Mouse (Mus musculus) embryonic fibroblast, embryonic 13.5 days (primary cell): ENCODE data around the gene Myo1d.

Experiments
- CTCF ChIP-seq: IDR thresholded peaks from 2 replicates; pipeline ENCODE4 v1.5.1; 2011; ENCODE audit warnings: mild to moderate bottlenecking, control low read depth, low read length, moderate library complexity, borderline replicate concordance; ENCODE audit not compliant: insufficient read depth
- POLR2A ChIP-seq: IDR thresholded peaks from 2 replicates; pipeline ENCODE4 v1.6.1; 2011; ENCODE audit warnings: low read depth, mild to moderate bottlenecking, control low read depth, low read length, moderate library complexity

GRCm38 (mm10) chr11:80549854-80550253 lies 230.0 kb downstream of the Myo1d start:
- TF ChIP-seq CTCF, result no peak
- TF ChIP-seq POLR2A, result no peak
